Mouse (Mus musculus): ENCODE results near the gene Meis1. TPM values are rescaled to one million over a fixed set of nuclear protein-coding genes. Genes with fewer than 3 reads are reported as not detected.

Gene Meis1
- total RNA-seq, 1 experiment: 6.2 TPM

DNA sequence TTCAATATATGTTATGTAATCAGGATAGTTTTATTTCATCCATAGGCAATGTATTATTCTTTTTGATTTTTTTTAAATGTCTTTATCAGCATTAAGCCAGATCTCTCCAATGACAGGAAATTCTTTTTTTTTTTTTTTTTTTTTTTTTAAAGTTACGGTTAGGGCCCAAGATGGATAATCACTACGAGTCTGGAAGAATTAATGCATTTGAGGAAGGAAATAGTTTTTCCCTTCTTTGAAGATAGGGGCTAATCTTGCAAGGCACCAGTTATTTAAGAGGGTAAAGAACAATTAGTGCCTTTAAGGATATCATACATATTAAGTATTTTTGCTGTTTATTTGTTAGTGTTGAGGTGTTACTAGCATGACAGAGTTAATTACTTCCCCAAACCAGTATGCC, 121.5 kb downstream of the Meis1 start:
- Histone ChIP-seq H3K9ac (ENCODE audit: insufficient read depth, low read depth, low read length, poor library complexity, severe bottlenecking) (no peak overlapping the region), H3K36me3 (ENCODE audit: control insufficient read depth, insufficient read depth, low read length, poor library complexity, severe bottlenecking) (no peaks in the 10 kb centered on the region), H3K27ac (ENCODE audit: insufficient read depth, low read depth, low read length, poor library complexity, severe bottlenecking) (no peak overlapping the region), H3K4me1 (ENCODE audit: control insufficient read depth in 2 of 2, insufficient read depth in 2 of 2, low read length in 2 of 2, poor library complexity in 1 of 2) (no peaks in the 10 kb centered on the region), H3K4me3 (ENCODE audit: insufficient read depth in 1 of 2, low read depth in 1 of 2, low read length in 2 of 2, poor library complexity in 1 of 2, severe bottlenecking in 1 of 2) (no peak overlapping the region), H3K9me3 (ENCODE audit: control insufficient read depth, insufficient read depth, low read depth, low read length) (no peaks in the 10 kb centered on the region)
- TF ChIP-seq CHD2 (IDR thresholded peaks at IDR 0.05; ENCODE audit: low read depth, low read length): no peak
- no peak for TF ChIP-seq HCFC1 (IDR thresholded peaks at IDR 0.05; ENCODE audit: borderline replicate concordance, insufficient read depth, low read length)
- TF ChIP-seq ZC3H11A (IDR thresholded peaks at IDR 0.05; ENCODE audit: borderline replicate concordance, low read depth, low read length): no peak
- TF ChIP-seq MAFK (IDR thresholded peaks at IDR 0.05; ENCODE audit: insufficient read depth, low read depth, low read length): no peak
- TF ChIP-seq ZNF384 (IDR thresholded peaks at IDR 0.05; ENCODE audit: low read depth, low read length): no peak
- DNase-seq (ENCODE audit: low read depth, low spot score): no peak
- in situ Hi-C loops (cut with MboI; ENCODE audit: low sequenced_read_pairs in 2 of 2, unreplicated experiment in 2 of 2): no loop called here

DNA sequence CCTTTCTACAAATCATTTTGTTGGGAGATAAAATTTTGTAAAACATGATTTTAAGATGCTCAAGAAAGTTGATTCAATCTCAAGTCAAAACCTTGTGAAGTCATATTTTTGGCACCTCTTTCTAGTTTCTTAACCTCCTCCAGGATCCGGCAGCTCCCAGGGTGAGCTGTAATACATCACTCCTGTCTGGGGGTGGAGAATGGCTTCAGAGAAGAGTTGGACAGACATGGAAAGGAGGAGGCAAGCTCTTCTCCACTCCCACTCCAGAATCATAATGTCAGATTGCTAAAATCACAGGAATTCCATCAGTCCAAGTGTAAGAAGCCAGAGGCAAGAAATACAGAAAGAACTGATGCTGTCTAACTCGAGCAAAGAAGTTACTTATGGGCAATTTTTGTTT, 126.3 kb downstream of the Meis1 start:
- H3K4me3 ChIP-seq (ENCODE audit: insufficient read depth in 1 of 2, low read depth in 1 of 2, low read length in 2 of 2, poor library complexity in 1 of 2, severe bottlenecking in 1 of 2): no peak overlapping the region
- in situ Hi-C loops (cut with MboI; ENCODE audit: low sequenced_read_pairs in 2 of 2, unreplicated experiment in 2 of 2): no loop called here
- no peak overlapping the region for H3K27ac ChIP-seq (ENCODE audit: insufficient read depth, low read depth, low read length, poor library complexity, severe bottlenecking)
- H3K9me3 ChIP-seq (ENCODE audit: control insufficient read depth, insufficient read depth, low read depth, low read length): no peaks in the 10 kb centered on the region
- H3K9ac ChIP-seq (ENCODE audit: insufficient read depth, low read depth, low read length, poor library complexity, severe bottlenecking): no peak overlapping the region
- no peak for TF ChIP-seq CHD2 (IDR thresholded peaks at IDR 0.05; ENCODE audit: low read depth, low read length)
- TF ChIP-seq HCFC1 (IDR thresholded peaks at IDR 0.05; ENCODE audit: borderline replicate concordance, insufficient read depth, low read length): no peak
- TF ChIP-seq ZNF384 (IDR thresholded peaks at IDR 0.05; ENCODE audit: low read depth, low read length): no peak
- TF ChIP-seq ZC3H11A (IDR thresholded peaks at IDR 0.05; ENCODE audit: borderline replicate concordance, low read depth, low read length): no peak
- no peak for TF ChIP-seq MAFK (IDR thresholded peaks at IDR 0.05; ENCODE audit: insufficient read depth, low read depth, low read length)
- no peaks in the 10 kb centered on the region for H3K4me1 ChIP-seq (ENCODE audit: control insufficient read depth in 2 of 2, insufficient read depth in 2 of 2, low read length in 2 of 2, poor library complexity in 1 of 2)
- H3K36me3 ChIP-seq (ENCODE audit: control insufficient read depth, insufficient read depth, low read length, poor library complexity, severe bottlenecking): no peaks in the 10 kb centered on the region
- DNase-seq (ENCODE audit: low read depth, low spot score): no peak

DNA sequence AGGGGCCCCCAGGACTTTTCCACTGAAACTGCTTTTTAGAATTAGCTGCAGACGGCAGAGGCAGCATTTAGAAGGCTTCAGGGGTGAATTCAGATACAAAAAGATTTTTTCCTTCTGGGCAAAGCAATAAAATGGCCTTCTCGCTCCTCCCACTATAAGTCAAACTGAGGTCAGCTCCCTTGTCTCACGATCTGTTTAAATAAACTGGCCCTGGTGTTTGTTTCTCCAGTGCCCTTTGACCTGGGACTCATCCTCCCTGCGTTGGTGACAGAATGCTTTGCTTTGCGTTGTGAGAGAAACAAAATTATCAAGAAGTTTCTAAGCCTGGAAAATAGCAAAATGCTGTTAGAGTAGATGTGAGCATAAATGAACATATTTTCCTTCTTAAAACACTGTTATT, 129.6 kb downstream of the Meis1 start:
- H3K4me1 ChIP-seq (ENCODE audit: control insufficient read depth in 2 of 2, insufficient read depth in 2 of 2, low read length in 2 of 2, poor library complexity in 1 of 2): no peaks in the 10 kb centered on the region
- no peaks in the 10 kb centered on the region for H3K9me3 ChIP-seq (ENCODE audit: control insufficient read depth, insufficient read depth, low read depth, low read length)
- H3K27ac ChIP-seq (ENCODE audit: insufficient read depth, low read depth, low read length, poor library complexity, severe bottlenecking): no peak overlapping the region
- no peak overlapping the region for H3K4me3 ChIP-seq (ENCODE audit: insufficient read depth in 1 of 2, low read depth in 1 of 2, low read length in 2 of 2, poor library complexity in 1 of 2, severe bottlenecking in 1 of 2)
- DNase-seq (ENCODE audit: low read depth, low spot score): no peak
- H3K9ac ChIP-seq (ENCODE audit: insufficient read depth, low read depth, low read length, poor library complexity, severe bottlenecking): no peak overlapping the region
- TF ChIP-seq HCFC1 (IDR thresholded peaks at IDR 0.05; ENCODE audit: borderline replicate concordance, insufficient read depth, low read length): no peak
- no peak for TF ChIP-seq MAFK (IDR thresholded peaks at IDR 0.05; ENCODE audit: insufficient read depth, low read depth, low read length)
- no peak for TF ChIP-seq ZC3H11A (IDR thresholded peaks at IDR 0.05; ENCODE audit: borderline replicate concordance, low read depth, low read length)
- TF ChIP-seq ZNF384 (IDR thresholded peaks at IDR 0.05; ENCODE audit: low read depth, low read length): no peak
- TF ChIP-seq CHD2 (IDR thresholded peaks at IDR 0.05; ENCODE audit: low read depth, low read length): no peak
- no peaks in the 10 kb centered on the region for H3K36me3 ChIP-seq (ENCODE audit: control insufficient read depth, insufficient read depth, low read length, poor library complexity, severe bottlenecking)
- in situ Hi-C loops (cut with MboI; ENCODE audit: low sequenced_read_pairs in 2 of 2, unreplicated experiment in 2 of 2): no loop called here

DNA sequence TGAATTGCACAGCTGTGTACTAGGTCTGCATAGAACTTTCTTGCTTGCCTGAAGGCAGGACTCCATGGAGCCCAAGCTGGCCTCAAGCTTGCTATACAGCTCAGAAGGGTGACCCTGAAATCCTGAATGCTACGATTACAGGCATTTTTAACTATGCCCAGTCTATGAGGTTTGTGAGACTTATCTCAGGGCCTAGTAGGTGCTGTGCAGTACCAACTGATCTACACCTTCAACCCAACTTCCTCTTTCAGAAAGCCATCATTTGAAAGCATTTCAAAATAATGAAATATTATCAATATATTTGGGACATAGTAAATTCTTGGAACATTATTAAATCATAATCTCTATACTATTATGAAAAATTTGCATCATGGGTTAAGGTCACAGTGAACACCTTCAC, 130.1 kb downstream of the Meis1 start:
- in situ Hi-C loops (cut with MboI; ENCODE audit: low sequenced_read_pairs in 2 of 2, unreplicated experiment in 2 of 2): no loop called here
- H3K9me3 ChIP-seq (ENCODE audit: control insufficient read depth, insufficient read depth, low read depth, low read length): no peaks in the 10 kb centered on the region
- H3K9ac ChIP-seq (ENCODE audit: insufficient read depth, low read depth, low read length, poor library complexity, severe bottlenecking): no peak overlapping the region
- H3K27ac ChIP-seq (ENCODE audit: insufficient read depth, low read depth, low read length, poor library complexity, severe bottlenecking): no peak overlapping the region
- no peaks in the 10 kb centered on the region for H3K36me3 ChIP-seq (ENCODE audit: control insufficient read depth, insufficient read depth, low read length, poor library complexity, severe bottlenecking)
- H3K4me3 ChIP-seq (ENCODE audit: insufficient read depth in 1 of 2, low read depth in 1 of 2, low read length in 2 of 2, poor library complexity in 1 of 2, severe bottlenecking in 1 of 2): no peak overlapping the region
- no peak for DNase-seq (ENCODE audit: low read depth, low spot score)
- no peak for TF ChIP-seq MAFK (IDR thresholded peaks at IDR 0.05; ENCODE audit: insufficient read depth, low read depth, low read length)
- TF ChIP-seq CHD2 (IDR thresholded peaks at IDR 0.05; ENCODE audit: low read depth, low read length): no peak
- no peak for TF ChIP-seq ZC3H11A (IDR thresholded peaks at IDR 0.05; ENCODE audit: borderline replicate concordance, low read depth, low read length)
- no peak for TF ChIP-seq HCFC1 (IDR thresholded peaks at IDR 0.05; ENCODE audit: borderline replicate concordance, insufficient read depth, low read length)
- TF ChIP-seq ZNF384 (IDR thresholded peaks at IDR 0.05; ENCODE audit: low read depth, low read length): no peak
- H3K4me1 ChIP-seq (ENCODE audit: control insufficient read depth in 2 of 2, insufficient read depth in 2 of 2, low read length in 2 of 2, poor library complexity in 1 of 2): no peaks in the 10 kb centered on the region

Data from ES-E14 (cell line).